Mouse (Mus musculus): Measurements from ENCODE around the gene Ift81.

DNA sequence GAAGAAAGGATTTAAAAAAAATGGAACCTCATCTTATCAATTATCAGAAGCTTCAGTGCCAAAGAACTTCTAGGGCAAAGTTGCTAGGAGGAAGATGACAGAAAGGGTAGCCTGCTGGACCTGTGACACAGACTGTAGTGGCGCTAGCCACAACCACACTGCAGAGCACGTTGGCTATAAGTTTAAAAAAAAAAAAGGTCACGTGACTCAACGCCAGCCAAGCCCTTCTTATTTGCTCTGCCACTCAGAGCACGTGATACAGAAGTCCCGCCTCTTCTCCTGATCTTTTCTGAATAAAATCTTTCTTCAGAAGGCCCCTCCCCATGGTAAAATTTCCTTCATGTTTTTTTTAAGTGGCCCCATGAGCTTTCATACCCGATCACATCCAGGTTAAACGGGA is 20.9 kb upstream of the Ift81 start:
- TF ChIP-seq CTCF (IDR thresholded peaks at IDR 0.05; ENCODE audit: low read depth) = no peak
- TF ChIP-seq EP300 (IDR thresholded peaks at IDR 0.05; ENCODE audit: low read depth) = no peak
